Mouse (Mus musculus) kidney, adult 2 months (tissue): ENCODE results near the gene Bbs10.

Experiments used
- CTCF ChIP-seq: fragments of 200-500 bp; conservative IDR thresholded peaks from 2 replicates; pipeline ENCODE4 v1.5.1; 2011; ENCODE audit warnings: low read depth, mild to moderate bottlenecking, control low read depth, low read length, moderate library complexity, mixed read lengths; ENCODE audit not compliant: insufficient read depth, insufficient read length
- POLR2A ChIP-seq: fragments of 200-500 bp; IDR thresholded peaks from one replicate; pipeline ENCODE4 v1.6.1; 2011; ENCODE audit warnings: low read depth, low read length, control low read depth

- TF ChIP-seq CTCF = no peak
- no peak for TF ChIP-seq POLR2A
Measured at GRCm38 (mm10) chr10:111327957-111328356, 29.5 kb downstream of the Bbs10 start.
